ENCODE assay signal across 8 mouse cellular contexts in genomic region chr6:127453407-127454343, GRCm38 (mm10). TPM values are rescaled to one million over a fixed set of nuclear protein-coding genes. Genes with fewer than 3 reads are reported as not detected.
DNase-seq lines count a peak whose midpoint lies in the region; ATAC-seq and TF ChIP-seq lines count a peak whose summit lies in the region.

No protein-coding gene starts in this region.

- no peaks in the 10 kb centered on the region for H3K9me3 ChIP-seq in G1E (replicated peaks)
- H3K9me3 ChIP-seq in forebrain, embryonic 16.5 days (ENCODE audit: control insufficient read depth, low read length): no peaks in the 10 kb centered on the region
- no peaks in the 10 kb centered on the region for H3K9me3 ChIP-seq in lung, embryonic 15.5 days

- no peak for TF ChIP-seq CTCF in G1E (IDR thresholded peaks at IDR 0.05; ENCODE audit: low read depth, low read length)

- H3K4me2 ChIP-seq in forebrain, embryonic 16.5 days (ENCODE audit: low read length): peak overlapping the region; percentile 70
- peak overlapping the region; percentile 54 for H3K4me2 ChIP-seq in lung, embryonic 15.5 days

- H3K4me3 ChIP-seq in G1E (ENCODE audit: low read depth, low read length): peak overlapping the region; percentile 75
- H3K4me3 ChIP-seq in forebrain, embryonic 16.5 days (replicated peaks; ENCODE audit: low read length): peak overlapping the region; percentile 71
- peak overlapping the region; percentile 61 for H3K4me3 ChIP-seq in lung, embryonic 15.5 days

- peak; percentile 97 for ATAC-seq in G1E (ENCODE audit: extremely low read depth, insufficient number of reproducible peaks, low FRiP score, poor library complexity, severe bottlenecking)
- ATAC-seq in forebrain, embryonic 16.5 days: peak; percentile 94
- ATAC-seq in lung, embryonic 15.5 days (ENCODE audit: borderline replicate concordance, extremely low read depth, low FRiP score, low TSS enrichment): peak; percentile 97

- peaks cover 18% of the 10 kb centered on the region for H3K4me1 ChIP-seq in G1E (ENCODE audit: insufficient read depth, low read depth, low read length)
- H3K4me1 ChIP-seq in forebrain, embryonic 16.5 days (replicated peaks; ENCODE audit: control insufficient read depth, insufficient read depth, low read length): peaks cover 32% of the 10 kb centered on the region
- H3K4me1 ChIP-seq in lung, embryonic 15.5 days: 0 out of 2 replicates have a peak, but pooled peaks cover 4% of the 10 kb centered on the region

- peak overlapping the region; percentile 96 for H3K27ac ChIP-seq in forebrain, embryonic 16.5 days (ENCODE audit: low read length)
- peak overlapping the region; percentile 73 for H3K27ac ChIP-seq in lung, embryonic 15.5 days

- H3K9ac ChIP-seq in forebrain, embryonic 16.5 days (replicated peaks; ENCODE audit: low read depth, low read length): peak overlapping the region; percentile 80
- peak overlapping the region; percentile 61 for H3K9ac ChIP-seq in lung, embryonic 15.5 days

- peaks cover 11% of the 10 kb centered on the region for H3K36me3 ChIP-seq in G1E (replicated peaks)
- H3K36me3 ChIP-seq in forebrain, embryonic 16.5 days (ENCODE audit: control insufficient read depth, insufficient read depth): no peaks in the 10 kb centered on the region
- no peaks in the 10 kb centered on the region for H3K36me3 ChIP-seq in lung, embryonic 15.5 days

- WGBS in forebrain, embryonic 16.5 days: under 1% methylated on average over 70 of the region's 70 CpGs
- WGBS in lung, embryonic 15.5 days: under 1% methylated on average over 68 of the region's 70 CpGs

- peak; percentile 93 for DNase-seq in G1E (ENCODE audit: low spot score)
- peak; percentile 89 to 90 for DNase-seq in cerebellum, adult 18-20 months
- DNase-seq in heart, postnatal 4 days: peak; percentile 95
- DNase-seq in layer of hippocampus, adult 8-10 months (ENCODE audit: low spot score in 2 of 2): peak; percentile 88 to 91
- peak; percentile 84 for DNase-seq in ovary, adult 18-20 months (ENCODE audit: low spot score)
- peak; percentile 95 for DNase-seq in thymus, postnatal 0 days (ENCODE audit: low spot score)

- peaks cover 3% of the 10 kb centered on the region; the same call in 1 of the 2 replicates for H3K27me3 ChIP-seq in G1E (ENCODE audit: insufficient read depth, low read length)
- H3K27me3 ChIP-seq in forebrain, embryonic 16.5 days (replicated peaks; ENCODE audit: control insufficient read depth, insufficient read depth, low read length): no peaks in the 10 kb centered on the region
- peaks cover 10% of the 10 kb centered on the region; the same call in 1 of the 2 replicates for H3K27me3 ChIP-seq in lung, embryonic 15.5 days

RNA-seq across cellular contexts. Expression of gene Parp11, which starts 7.0 kb away (rescaled TPM):
- total RNA-seq in G1E (2014; fragmentation: Nextera tagmentation): 19.5 and 27.5 TPM in 2 replicates
- total RNA-seq in G1E (2017): 22.3 and 26.8 TPM in 2 replicates
- 5.0 and 5.7 TPM in 2 replicates for polyA plus RNA-seq in G1E (2012)
- polyA plus RNA-seq in forebrain, embryonic 16.5 days (2015; fragmentation: Nextera tagmentation; extraction: Ambion mirVana): 83.5 and 89.7 TPM in 2 replicates
- 10 to 100 TPM; 13.7 to 18.5 TPM for total RNA-seq in heart, postnatal 4 days (2021)
- total RNA-seq in layer of hippocampus, adult 8-10 months (2022): 10 to 100 TPM; 27.1 to 37.1 (median 31.1) TPM
- 21.1 and 21.9 TPM in 2 replicates for polyA plus RNA-seq in lung, embryonic 15.5 days (2015; fragmentation: Nextera tagmentation; extraction: Ambion mirVana)
- polyA plus RNA-seq in thymus, postnatal 0 days (2015; fragmentation: Nextera tagmentation; extraction: Ambion mirVana): 50.7 and 54.9 TPM in 2 replicates

Comparison
In these comparisons a context has a peak if more than half of its experiments do, and no peak if none do; other contexts are left out.
1. Peak in every context shown above with its lines: DNase-seq, ATAC-seq, H3K4me3 ChIP-seq and H3K27ac ChIP-seq.